In genomic region chr10:75063301-75063965, GRCm38 (mm10) we compare ENCODE assay signal across 9 mouse cellular contexts. TPM values are rescaled to one million over a fixed set of nuclear protein-coding genes. Genes with fewer than 3 reads are reported as not detected.
DNase-seq lines count a peak whose midpoint lies in the region; ATAC-seq lines count a peak whose summit lies in the region.
"Had no signal": no experiment of that assay in that cellular context is flagged by ENCODE, and none has a peak within 500 bp of the region (broad histone marks: within the 10 kb centered on the region; RNA-seq: fewer than 3 reads in every experiment).

No protein-coding gene starts in this region.

- DNase-seq in adrenal gland, adult (ENCODE audit: inconsistent age in 2 of 2, low spot score in 1 of 2): peak; percentile 54 to 71
- no peak for DNase-seq in adrenal gland, adult 18-20 months (ENCODE audit: low spot score in 2 of 2)
- peak; percentile 36 to 50 for DNase-seq in adrenal gland, postnatal 36 days
- DNase-seq in heart, postnatal 10 days: peak; percentile 17 to 25
- DNase-seq in testis, postnatal 10 days (ENCODE audit: low spot score): no peak
- no peak for DNase-seq in layer of hippocampus, postnatal 10 days (ENCODE audit: low spot score in 2 of 2)
- no peak for DNase-seq in gastrocnemius, postnatal 14 days

- H3K27ac ChIP-seq in limb, embryonic 15.5 days: no peak overlapping the region

- no peaks in the 10 kb centered on the region for H3K27me3 ChIP-seq in limb, embryonic 15.5 days

- H3K4me1 ChIP-seq in limb, embryonic 15.5 days: peaks cover 59% of the 10 kb centered on the region

- peaks cover 5% of the 10 kb centered on the region; the same call in 1 of the 2 replicates for H3K36me3 ChIP-seq in limb, embryonic 15.5 days

- no peaks in the 10 kb centered on the region for H3K9me3 ChIP-seq in limb, embryonic 15.5 days

- intact Hi-C loops in heart, postnatal 10 days (cut with DNase I): loop anchor here (2.0 kb wide), 1 partner anchor 45 kb away; no protein-coding TSS in a partner anchor
- intact Hi-C loops in gastrocnemius, postnatal 14 days (cut with DNase I; ENCODE audit: low total_unique reads): loop anchor here (5.0 kb wide), 1 partner anchor 44 kb away; no protein-coding TSS in a partner anchor

- peak overlapping the region; percentile 88 for H3K4me3 ChIP-seq in limb, embryonic 15.5 days

- H3K4me2 ChIP-seq in limb, embryonic 15.5 days: peak overlapping the region; percentile 87

- no peak overlapping the region for H3K9ac ChIP-seq in limb, embryonic 15.5 days

- 58% methylated on average over 12 of the region's 12 CpGs for WGBS in limb, embryonic 15.5 days

- ATAC-seq in limb, embryonic 15.5 days (ENCODE audit: insufficient number of reproducible peaks, low FRiP score, low TSS enrichment, low read depth): no peak

RNA-seq across cellular contexts. Expression of gene Bcr, which starts 3.0 kb away (rescaled TPM):
- total RNA-seq in adrenal gland, adult 18-20 months (2021): 10 to 100 TPM; 35.0 to 41.0 TPM
- 10 to 100 TPM; 33.8 to 47.7 TPM for total RNA-seq in adrenal gland, postnatal 36 days (2021)
- total RNA-seq in heart, postnatal 10 days (2021): 10 to 100 TPM; 11.1 to 11.7 TPM
- polyA plus RNA-seq in limb, embryonic 15.5 days (2015; fragmentation: Nextera tagmentation; extraction: Ambion mirVana): 7.5 and 7.6 TPM in 2 replicates
- total RNA-seq in layer of hippocampus, postnatal 10 days (2021): 10 to 100 TPM; 71.2 to 76.3 TPM
- 1 to 10 TPM; 4.7 to 5.3 TPM for total RNA-seq in gastrocnemius, postnatal 14 days (2021)

RNA-seq across cellular contexts. Expression of gene Rab36, which starts 26.6 kb away (rescaled TPM):
- total RNA-seq in adrenal gland, adult 18-20 months (2021): 10 to 100 TPM; 12.6 to 12.9 TPM
- 10 to 100 TPM; 11.9 to 14.9 TPM for total RNA-seq in adrenal gland, postnatal 36 days (2021)
- 1 to 10 TPM; 1.6 to 1.8 TPM for total RNA-seq in heart, postnatal 10 days (2021)
- 6.3 and 6.7 TPM in 2 replicates for polyA plus RNA-seq in limb, embryonic 15.5 days (2015; fragmentation: Nextera tagmentation; extraction: Ambion mirVana)
- 10 to 100 TPM; 31.4 to 40.3 TPM for total RNA-seq in layer of hippocampus, postnatal 10 days (2021)
- under 1 TPM; 0.66 to 0.76 TPM for total RNA-seq in gastrocnemius, postnatal 14 days (2021)

RNA-seq across cellular contexts. Expression of gene Rsph14, which starts 31.0 kb away (rescaled TPM):
- 1 to 10 TPM in 1 of 2 experiments, not detected in 1; 1.4 TPM for total RNA-seq in adrenal gland, adult 18-20 months (2021)
- under 1 TPM; 0.56 TPM for total RNA-seq in adrenal gland, postnatal 36 days (2021)
- not detected for total RNA-seq in heart, postnatal 10 days (2021)
- polyA plus RNA-seq in limb, embryonic 15.5 days (2015; fragmentation: Nextera tagmentation; extraction: Ambion mirVana): not detected in 2 replicates
- 1 to 10 TPM in 1 of 2 experiments, under 1 TPM in 1; 0.50 to 1.1 TPM for total RNA-seq in layer of hippocampus, postnatal 10 days (2021)
- not detected for total RNA-seq in gastrocnemius, postnatal 14 days (2021)
- total RNA-seq: common myeloid progenitor, adult 5-6 weeks had no signal

Comparison
In these comparisons a context has a peak if more than half of its experiments do, and no peak if none do; other contexts are left out.
1. DNase-seq: peak in adrenal gland, adult (2 of 2), adrenal gland, postnatal 36 days (2 of 2) and heart, postnatal 10 days (2 of 2); none in adrenal gland, adult 18-20 months (0 of 2), testis, postnatal 10 days (single experiment), layer of hippocampus, postnatal 10 days (0 of 2) and gastrocnemius, postnatal 14 days (single experiment).
2. RNA of gene Rab36, which starts 26.6 kb away (total RNA-seq): 31.4 to 40.3 TPM in layer of hippocampus, postnatal 10 days, 11.9 to 14.9 TPM in adrenal gland, postnatal 36 days and 12.6 to 12.9 TPM in adrenal gland, adult 18-20 months; 1.6 to 1.8 TPM in heart, postnatal 10 days and 0.66 to 0.76 TPM in gastrocnemius, postnatal 14 days; every median in the first group is over 4 times any median in the second.